35 mouse cellular contexts compared by ENCODE assay signal in the genomic region with DNA sequence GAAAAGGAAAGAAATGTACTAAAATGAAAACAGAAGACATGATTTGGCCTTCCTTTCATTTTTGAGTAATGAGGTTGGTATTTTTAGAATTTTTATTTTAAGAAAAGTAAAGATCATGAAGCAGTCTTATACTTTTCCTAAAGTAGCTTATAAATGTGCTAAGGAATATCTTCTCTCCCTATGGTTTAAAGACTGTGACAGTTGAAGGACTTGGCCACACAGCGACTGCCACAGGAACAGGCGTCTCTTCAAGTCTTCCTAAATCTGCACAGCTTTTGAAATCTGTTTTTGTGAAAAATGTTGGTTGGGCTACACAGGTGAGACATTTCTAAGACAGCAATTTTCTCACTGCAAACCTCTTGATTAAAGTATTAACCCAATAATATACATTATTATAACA.
"Had no signal": no experiment of that assay in that cellular context is flagged by ENCODE, and none has a peak within 500 bp of the region (broad histone marks: within the 10 kb centered on the region; RNA-seq: fewer than 3 reads in every experiment).

No protein-coding gene starts in this region.

- ATAC-seq: hindbrain, embryonic 16.5 days; hindbrain, postnatal 0 days; inflammation-experienced regulatory T-cells, adult 6 months; intestine, embryonic 15.5 days; intestine, embryonic 16.5 days; intestine, postnatal 0 days had no signal

- DNase-seq: heart, postnatal 10 days; heart, postnatal 14 days; heart, postnatal 36 days; heart, postnatal 4 days; kidney, adult 11 months; kidney, adult 18-20 months; kidney, adult 2 months; kidney, adult 8-10 months; kidney, adult 9 months; kidney, postnatal 10 days; kidney, postnatal 14 days; kidney, postnatal 25 days; kidney, postnatal 36 days; kidney, postnatal 4 days; layer of hippocampus, adult 9-11 months; layer of hippocampus, postnatal 36 days had no signal

- H3K9me3 ChIP-seq: heart, embryonic 10.5 days; heart, embryonic 12.5 days; heart, embryonic 13.5 days; heart, embryonic 15.5 days; hindbrain, embryonic 10.5 days; hindbrain, embryonic 12.5 days; hindbrain, embryonic 13.5 days; hindbrain, embryonic 15.5 days; intestine, embryonic 15.5 days; kidney, embryonic 15.5 days had no signal

- H3K4me2 ChIP-seq: heart, embryonic 11.5 days; heart, embryonic 12.5 days; heart, embryonic 13.5 days; heart, embryonic 15.5 days; hindbrain, embryonic 12.5 days; hindbrain, embryonic 13.5 days; hindbrain, embryonic 14.5 days; hindbrain, embryonic 15.5 days; intestine, embryonic 15.5 days; kidney, embryonic 15.5 days had no signal

- H3K4me1 ChIP-seq: heart, embryonic 10.5 days; heart, embryonic 12.5 days; heart, embryonic 13.5 days; heart, embryonic 15.5 days; hindbrain, embryonic 10.5 days; hindbrain, embryonic 12.5 days; hindbrain, embryonic 13.5 days; hindbrain, embryonic 15.5 days; intestine, embryonic 15.5 days; kidney, embryonic 15.5 days had no signal

- H3K27me3 ChIP-seq: heart, embryonic 12.5 days; heart, embryonic 13.5 days; heart, embryonic 15.5 days; hindbrain, embryonic 12.5 days; hindbrain, embryonic 13.5 days; hindbrain, embryonic 15.5 days; intestine, embryonic 15.5 days; kidney, embryonic 15.5 days had no signal

- H3K4me3 ChIP-seq: heart, embryonic 10.5 days; heart, embryonic 12.5 days; heart, embryonic 13.5 days; heart, embryonic 15.5 days; hindbrain, embryonic 10.5 days; hindbrain, embryonic 12.5 days; hindbrain, embryonic 13.5 days; hindbrain, embryonic 15.5 days; intestine, embryonic 15.5 days; kidney, embryonic 15.5 days; layer of hippocampus, adult 2 months had no signal

- H3K9ac ChIP-seq: heart, embryonic 12.5 days; heart, embryonic 13.5 days; heart, embryonic 15.5 days; hindbrain, embryonic 12.5 days; hindbrain, embryonic 13.5 days; hindbrain, embryonic 14.5 days; hindbrain, embryonic 15.5 days; intestine, embryonic 15.5 days; kidney, embryonic 15.5 days had no signal

- H3K27ac ChIP-seq: heart, embryonic 10.5 days; heart, embryonic 13.5 days; heart, embryonic 15.5 days; hindbrain, embryonic 10.5 days; hindbrain, embryonic 12.5 days; hindbrain, embryonic 13.5 days; hindbrain, embryonic 14.5 days; hindbrain, embryonic 15.5 days; hindbrain, postnatal 0 days; intestine, embryonic 15.5 days; kidney, embryonic 15.5 days; kidney, postnatal 0 days; layer of hippocampus, adult 2 months had no signal
